Mouse (Mus musculus) lung, embryonic 15.5 days (tissue): ENCODE data around the gene Fam43a. TPM values are rescaled to one million over a fixed set of nuclear protein-coding genes. Genes with fewer than 3 reads are reported as not detected.

ENCODE experiments used
- ATAC-seq: fragments of 200-750 bp; cut with Nextera tagmentation; 2 replicates; pipeline ENCODE4 v1.8.0; 2017; ENCODE audit warnings: moderate number of reproducible peaks, borderline replicate concordance; ENCODE audit not compliant: low FRiP score, low TSS enrichment; ENCODE audit errors: extremely low read depth
- H3K27ac ChIP-seq: fragments of 300-500 bp; sonication (generic); 2 replicates; pipeline ENCODE4 v1.5.1; 2015; ENCODE audit warnings: moderate library complexity, mild to moderate bottlenecking, inconsistent platforms
- H3K27me3 ChIP-seq: fragments of 300-500 bp; sonication (generic); 2 replicates; pipeline ENCODE4 v1.6.1; 2015; ENCODE audit warnings: inconsistent platforms
- H3K36me3 ChIP-seq: fragments of 300-500 bp; sonication (generic); 2 replicates; pipeline ENCODE4 v1.6.1; 2015; ENCODE audit warnings: inconsistent platforms
- H3K4me1 ChIP-seq: fragments of 300-500 bp; sonication (generic); 2 replicates; pipeline ENCODE4 v1.6.1; 2015; ENCODE audit warnings: inconsistent platforms
- H3K4me2 ChIP-seq: fragments of 300-500 bp; sonication (generic); 2 replicates; pipeline ENCODE4 v1.6.1; 2015; ENCODE audit warnings: inconsistent platforms, mild to moderate bottlenecking, moderate library complexity
- H3K4me3 ChIP-seq: fragments of 300-500 bp; sonication (generic); 2 replicates; pipeline ENCODE4 v1.5.1; 2015; ENCODE audit warnings: mild to moderate bottlenecking, inconsistent platforms
- H3K9ac ChIP-seq: fragments of 300-500 bp; sonication (generic); 2 replicates; pipeline ENCODE4 v1.6.1; 2015; ENCODE audit warnings: inconsistent platforms
- H3K9me3 ChIP-seq: fragments of 300-500 bp; sonication (generic); 2 replicates; pipeline ENCODE4 v1.6.1; 2016; ENCODE audit warnings: inconsistent platforms
- WGBS: fragments of 180-500 bp; shearing (Covaris S2); methylation state at CpG from one replicate; pipeline ENCODE4 v1.1.7; 2015; 5-methylcytosine and 5-hydroxymethylcytosine counted together
- polyA plus RNA-seq: library from polyadenylated mRNA; unstranded; fragments of >200 nt; fragmentation: Nextera tagmentation; extraction: Ambion mirVana; gene quantifications from 2 replicates; pipeline ENCODE4 v1.2.1, GENCODE M21; 2015

Fam43a gene
- polyA plus RNA-seq, 1 experiment from 2014 or later = 25.8 TPM

GRCm38 (mm10) chr16:30642229-30642628, 42.7 kb downstream of the Fam43a start:
- H3K4me3 ChIP-seq = no peak overlapping the region
- 78% methylated on average over 3 of the region's 3 CpGs for WGBS
- H3K9ac ChIP-seq = no peak overlapping the region
- no peak overlapping the region for H3K27ac ChIP-seq
- no peaks in the 10 kb centered on the region for H3K36me3 ChIP-seq
- H3K4me2 ChIP-seq = no peak overlapping the region
- H3K27me3 ChIP-seq = no peaks in the 10 kb centered on the region
- no peak for ATAC-seq
- no peaks in the 10 kb centered on the region for H3K9me3 ChIP-seq
- H3K4me1 ChIP-seq = no peaks in the 10 kb centered on the region

- Histone ChIP-seq H3K27me3 (no peaks in the 10 kb centered on the region), H3K4me3 (no peak overlapping the region), H3K27ac (no peak overlapping the region), H3K4me2 (no peak overlapping the region), H3K4me1 (no peaks in the 10 kb centered on the region), H3K36me3 (no peaks in the 10 kb centered on the region), H3K9ac (no peak overlapping the region), H3K9me3 (no peaks in the 10 kb centered on the region)
- ATAC-seq = no peak
- 95% methylated on average over 4 of the region's 4 CpGs for WGBS
These were observed 45.5 kb downstream of the Fam43a start for GRCm38 (mm10) chr16:30644981-30645380.

- ATAC-seq = no peak
- Histone ChIP-seq H3K27me3 (no peaks in the 10 kb centered on the region), H3K27ac (no peak overlapping the region), H3K9ac (no peak overlapping the region), H3K9me3 (no peaks in the 10 kb centered on the region), H3K4me1 (no peaks in the 10 kb centered on the region), H3K4me2 (no peak overlapping the region), H3K36me3 (no peaks in the 10 kb centered on the region), H3K4me3 (no peak overlapping the region)
- WGBS = 33% methylated on average over 9 of the region's 9 CpGs
These were observed 46.5 kb downstream of the Fam43a start for GRCm38 (mm10) chr16:30645841-30646558.

GRCm38 (mm10) chr16:30646856-30647255, 47.3 kb downstream of the Fam43a start:
- H3K36me3 ChIP-seq = no peaks in the 10 kb centered on the region
- no peak overlapping the region for H3K27ac ChIP-seq
- no peaks in the 10 kb centered on the region for H3K9me3 ChIP-seq
- ATAC-seq = no peak
- 76% methylated on average over 3 of the region's 3 CpGs for whole genome bisulfite sequencing
- H3K9ac ChIP-seq = no peak overlapping the region
- H3K4me3 ChIP-seq = no peak overlapping the region
- H3K4me1 ChIP-seq = no peaks in the 10 kb centered on the region
- no peak overlapping the region for H3K4me2 ChIP-seq
- no peaks in the 10 kb centered on the region for H3K27me3 ChIP-seq

- no peak overlapping the region for H3K4me2 ChIP-seq
- H3K9ac ChIP-seq = no peak overlapping the region
- no peaks in the 10 kb centered on the region for H3K9me3 ChIP-seq
- H3K27me3 ChIP-seq = no peaks in the 10 kb centered on the region
- peaks cover 12% of the 10 kb centered on the region for H3K4me1 ChIP-seq
- 60% methylated on average over 1 of the region's 1 CpGs for WGBS
- no peaks in the 10 kb centered on the region for H3K36me3 ChIP-seq
- no peak for ATAC-seq
- H3K27ac ChIP-seq = no peak overlapping the region
- no peak overlapping the region for H3K4me3 ChIP-seq
These were observed 51.8 kb downstream of the Fam43a start for GRCm38 (mm10) chr16:30651292-30651691.

Other genes starting within 250 kb of the Fam43a start
- 12.4 and 13.5 TPM in 2 replicates for gene Atp13a3, start 193.7 kb upstream of the Fam43a start, polyA plus RNA-seq
- gene Tmem44, start 48.9 kb upstream of the Fam43a start, polyA plus RNA-seq = 24.6 and 26.4 TPM in 2 replicates
- gene Lsg1, start 12.1 kb upstream of the Fam43a start, polyA plus RNA-seq = 61.1 and 69.2 TPM in 2 replicates